Mouse (Mus musculus): ENCODE results near the gene Mcoln2. TPM values are rescaled to one million over a fixed set of nuclear protein-coding genes. Genes with fewer than 3 reads are reported as not detected.
"Not testable (repeated sequence)": the region's sequence is repeated elsewhere in the genome, so short reads cannot be mapped to it uniquely, and the experiment has no call there.

Mcoln2 gene
- polyA plus RNA-seq, 1 experiment from 2014 or later: 0.18 TPM

DNA sequence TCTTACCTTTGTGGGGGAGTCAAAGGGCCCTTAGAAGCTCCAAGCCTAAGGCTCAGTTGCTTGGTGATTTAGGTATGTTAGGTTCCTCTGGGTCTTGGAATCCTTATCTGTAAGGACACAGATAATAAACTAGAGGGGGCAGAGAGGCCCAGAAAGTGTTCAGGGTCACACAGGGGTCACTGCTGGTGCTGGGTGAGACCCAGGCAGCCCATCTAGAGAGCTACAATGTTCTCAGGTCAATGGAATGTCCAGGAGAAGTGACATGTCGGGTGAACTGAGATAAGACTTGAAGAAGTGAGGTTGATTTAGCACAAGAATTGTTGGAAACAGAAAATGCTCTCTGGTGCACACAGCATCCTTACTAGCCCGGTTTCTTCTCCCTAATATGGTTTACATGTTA is 54.7 kb downstream of the Mcoln2 start:
- Histone ChIP-seq H3K9me3 (replicated peaks; ENCODE audit: control insufficient read depth, low read length, poor library complexity, severe bottlenecking) (no peaks in the 10 kb centered on the region), H3K9ac (ENCODE audit: low read depth, low read length) (no peak overlapping the region), H3K36me3 (ENCODE audit: control insufficient read depth, insufficient read depth, low read length) (no peaks in the 10 kb centered on the region), H3K4me2 (ENCODE audit: low read length) (no peak overlapping the region), H3K27me3 (ENCODE audit: control insufficient read depth, insufficient read depth, low read depth, low read length) (no peaks in the 10 kb centered on the region), H3K27ac (ENCODE audit: low read length) (no peak overlapping the region), H3K4me1 (ENCODE audit: control insufficient read depth, insufficient read depth, low read length) (no peaks in the 10 kb centered on the region), H3K4me3 (ENCODE audit: low read depth, low read length) (no peak overlapping the region)
- ATAC-seq: no peak
- 89% methylated on average over 2 of the region's 2 CpGs for WGBS

DNA sequence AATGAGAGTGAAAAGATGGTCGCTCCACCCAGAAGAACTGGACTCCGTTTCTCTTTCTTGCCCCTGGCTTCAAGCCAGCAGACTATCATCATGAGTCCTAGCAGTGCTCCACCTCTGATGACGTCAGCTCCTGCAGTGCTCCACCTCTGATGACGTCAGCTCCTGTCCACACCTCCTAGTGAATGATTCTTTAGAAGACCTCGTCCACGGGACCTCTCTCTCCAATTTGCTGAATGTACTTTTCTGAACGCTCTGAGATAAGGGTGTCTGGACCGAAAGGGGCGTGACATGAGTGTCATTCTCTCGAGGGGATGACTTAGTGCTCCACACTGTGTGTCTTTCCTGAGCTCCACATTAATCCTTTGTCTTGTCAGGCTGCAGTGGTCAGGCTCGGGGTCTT is 55.7 kb downstream of the Mcoln2 start:
- Histone ChIP-seq H3K4me1 (ENCODE audit: control insufficient read depth, insufficient read depth, low read length) (no peaks in the 10 kb centered on the region), H3K36me3 (ENCODE audit: control insufficient read depth, insufficient read depth, low read length) (no peaks in the 10 kb centered on the region), H3K9me3 (replicated peaks; ENCODE audit: control insufficient read depth, low read length, poor library complexity, severe bottlenecking) (no peaks in the 10 kb centered on the region), H3K4me2 (ENCODE audit: low read length) (no peak overlapping the region), H3K27me3 (ENCODE audit: control insufficient read depth, insufficient read depth, low read depth, low read length) (no peaks in the 10 kb centered on the region), H3K4me3 (ENCODE audit: low read depth, low read length) (no peak overlapping the region), H3K9ac (ENCODE audit: low read depth, low read length) (no peak overlapping the region), H3K27ac (ENCODE audit: low read length) (no peak overlapping the region)
- no peak for ATAC-seq
- 81% methylated on average over 11 of the region's 11 CpGs for WGBS

DNA sequence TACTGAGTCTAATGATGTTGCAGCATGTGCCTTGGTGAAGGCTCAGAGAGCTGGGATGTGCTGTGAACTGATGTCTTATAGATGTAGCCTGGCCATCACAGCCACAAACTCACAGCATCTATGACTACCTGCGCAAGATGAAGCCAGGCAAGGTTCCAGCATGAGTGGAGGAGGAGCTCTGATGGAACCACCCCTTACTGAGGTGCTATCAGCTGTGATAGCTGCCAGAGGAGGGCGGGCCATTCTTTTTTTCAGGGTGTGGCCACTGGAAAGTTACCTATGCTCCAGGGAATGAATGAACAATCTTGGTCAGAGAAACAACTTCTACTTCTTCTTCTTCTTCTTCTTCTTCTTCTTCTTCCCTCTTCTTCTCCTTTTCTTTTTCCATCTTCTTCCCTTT is 57.0 kb downstream of the Mcoln2 start:
- H3K36me3 ChIP-seq (ENCODE audit: control insufficient read depth, insufficient read depth, low read length): no peaks in the 10 kb centered on the region
- H3K27me3 ChIP-seq (ENCODE audit: control insufficient read depth, insufficient read depth, low read depth, low read length): no peaks in the 10 kb centered on the region
- H3K4me2 ChIP-seq (ENCODE audit: low read length): no peak overlapping the region
- 85% methylated on average over 2 of the region's 2 CpGs for WGBS
- no peak overlapping the region for H3K4me3 ChIP-seq (ENCODE audit: low read depth, low read length)
- H3K9me3 ChIP-seq (replicated peaks; ENCODE audit: control insufficient read depth, low read length, poor library complexity, severe bottlenecking): no peaks in the 10 kb centered on the region
- H3K9ac ChIP-seq (ENCODE audit: low read depth, low read length): no peak overlapping the region
- no peaks in the 10 kb centered on the region for H3K4me1 ChIP-seq (ENCODE audit: control insufficient read depth, insufficient read depth, low read length)
- ATAC-seq: no peak
- H3K27ac ChIP-seq (ENCODE audit: low read length): no peak overlapping the region

DNA sequence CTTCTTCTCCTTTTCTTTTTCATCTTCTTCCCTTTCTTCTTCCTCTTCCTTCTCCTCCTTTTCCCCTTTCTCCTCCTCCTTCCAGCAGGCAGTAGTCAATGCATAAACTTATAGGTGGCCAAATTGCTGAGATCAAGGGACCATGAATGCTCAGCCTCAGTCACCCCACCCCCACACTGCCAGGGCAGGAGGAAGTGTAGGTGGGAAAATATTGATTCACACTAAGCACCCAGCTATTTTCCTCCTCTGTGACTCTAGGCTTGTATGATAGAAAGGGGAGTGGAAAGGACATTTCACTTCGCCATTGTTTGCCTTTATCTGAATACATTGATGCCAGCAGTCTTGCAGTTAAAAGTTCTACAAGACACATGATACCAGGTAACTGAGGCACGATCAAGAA is 57.8 kb downstream of the Mcoln2 start:
- H3K9ac ChIP-seq (ENCODE audit: low read depth, low read length): no peak overlapping the region
- H3K9me3 ChIP-seq (replicated peaks; ENCODE audit: control insufficient read depth, low read length, poor library complexity, severe bottlenecking): no peaks in the 10 kb centered on the region
- H3K4me3 ChIP-seq (ENCODE audit: low read depth, low read length): no peak overlapping the region
- 88% methylated on average over 2 of the region's 2 CpGs for WGBS
- H3K27ac ChIP-seq (ENCODE audit: low read length): no peak overlapping the region
- H3K27me3 ChIP-seq (ENCODE audit: control insufficient read depth, insufficient read depth, low read depth, low read length): no peaks in the 10 kb centered on the region
- H3K36me3 ChIP-seq (ENCODE audit: control insufficient read depth, insufficient read depth, low read length): no peaks in the 10 kb centered on the region
- no peaks in the 10 kb centered on the region for H3K4me1 ChIP-seq (ENCODE audit: control insufficient read depth, insufficient read depth, low read length)
- H3K4me2 ChIP-seq (ENCODE audit: low read length): no peak overlapping the region
- ATAC-seq: no peak

DNA sequence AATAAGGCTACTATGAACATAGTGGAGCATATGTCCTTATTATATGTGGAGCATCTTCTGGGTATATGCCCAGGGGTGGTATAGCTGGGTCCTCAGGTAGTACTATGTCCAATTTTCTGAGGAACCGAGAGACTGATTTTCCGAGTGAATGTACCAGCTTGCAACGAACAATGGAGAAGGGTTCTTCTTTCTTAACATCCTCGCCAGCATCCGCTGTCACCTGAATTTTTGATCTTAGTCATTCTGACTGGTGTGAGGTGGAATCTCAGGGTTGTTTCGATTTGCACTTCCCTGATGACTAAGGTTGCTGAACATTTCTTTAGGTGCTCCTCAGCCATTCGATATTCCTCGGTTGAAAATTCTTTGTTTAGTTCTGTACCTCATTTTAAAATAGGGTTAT is 60.1 kb downstream of the Mcoln2 start:
- H3K36me3 ChIP-seq (ENCODE audit: control insufficient read depth, insufficient read depth, low read length); H3K9me3 ChIP-seq (replicated peaks; ENCODE audit: control insufficient read depth, low read length, poor library complexity, severe bottlenecking); H3K27ac ChIP-seq (ENCODE audit: low read length); H3K4me2 ChIP-seq (ENCODE audit: low read length); H3K4me1 ChIP-seq (ENCODE audit: control insufficient read depth, insufficient read depth, low read length); ATAC-seq; H3K27me3 ChIP-seq (ENCODE audit: control insufficient read depth, insufficient read depth, low read depth, low read length); H3K4me3 ChIP-seq (ENCODE audit: low read depth, low read length); H3K9ac ChIP-seq (ENCODE audit: low read depth, low read length): not testable (repeated sequence)
- 94% methylated on average over 8 of the region's 8 CpGs for WGBS

DNA sequence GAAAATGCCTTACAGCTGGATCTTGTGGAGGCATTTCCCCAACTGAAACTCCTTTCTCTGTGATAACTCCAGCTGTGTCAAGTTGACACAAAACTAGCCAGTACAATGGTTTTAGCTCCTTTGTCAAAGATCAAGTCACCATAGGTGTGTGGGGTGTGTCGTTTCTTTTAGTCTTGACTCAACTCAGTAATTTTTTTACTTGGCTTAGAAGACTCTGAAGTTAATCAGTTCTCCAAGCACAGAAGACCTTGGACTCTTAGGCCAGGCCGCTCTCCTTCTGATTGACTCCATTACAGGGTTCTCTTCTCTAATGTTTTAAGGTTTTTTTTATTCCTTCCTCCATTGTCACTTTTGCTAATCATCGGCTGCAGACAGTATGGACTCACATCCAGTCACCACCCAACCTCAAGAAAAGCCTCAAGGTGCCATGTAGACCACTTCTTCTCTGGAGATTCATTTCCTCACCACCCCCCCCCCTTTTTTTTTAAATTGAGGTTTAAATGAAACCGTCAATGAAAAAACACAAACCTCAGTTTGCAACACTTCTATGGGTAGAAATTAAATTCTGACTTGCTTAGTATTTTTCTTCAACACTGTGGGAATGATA is 61.6 kb downstream of the Mcoln2 start:
- Histone ChIP-seq H3K27ac (ENCODE audit: low read length) (no peak overlapping the region), H3K4me2 (ENCODE audit: low read length) (no peak overlapping the region), H3K4me3 (ENCODE audit: low read depth, low read length) (no peak overlapping the region), H3K9ac (ENCODE audit: low read depth, low read length) (no peak overlapping the region), H3K9me3 (replicated peaks; ENCODE audit: control insufficient read depth, low read length, poor library complexity, severe bottlenecking) (no peaks in the 10 kb centered on the region), H3K4me1 (ENCODE audit: control insufficient read depth, insufficient read depth, low read length) (no peaks in the 10 kb centered on the region), H3K36me3 (ENCODE audit: control insufficient read depth, insufficient read depth, low read length) (no peaks in the 10 kb centered on the region), H3K27me3 (ENCODE audit: control insufficient read depth, insufficient read depth, low read depth, low read length) (no peaks in the 10 kb centered on the region)
- no peak for ATAC-seq
- 91% methylated on average over 4 of the region's 4 CpGs for WGBS

DNA sequence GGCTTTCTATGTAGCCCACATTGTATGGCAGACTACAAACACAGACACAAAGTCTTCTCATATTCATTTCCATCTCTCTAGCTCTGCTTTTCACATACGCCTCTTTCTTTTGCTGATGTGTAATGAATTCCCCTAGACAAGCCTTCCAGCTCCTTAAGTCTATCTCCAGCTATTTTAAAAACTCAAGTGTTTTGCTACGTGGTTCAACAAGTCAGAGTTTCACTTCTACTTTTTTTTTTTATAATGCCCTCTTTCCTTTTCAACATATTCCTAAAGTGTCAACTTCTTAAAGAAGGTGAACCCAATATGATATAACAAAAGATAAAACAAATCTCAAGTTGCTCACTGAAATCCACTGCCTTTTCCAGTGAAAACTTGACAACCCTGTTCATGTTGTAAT is 62.3 kb downstream of the Mcoln2 start:
- H3K4me2 ChIP-seq (ENCODE audit: low read length): no peak overlapping the region
- no peak overlapping the region for H3K9ac ChIP-seq (ENCODE audit: low read depth, low read length)
- no peak overlapping the region for H3K4me3 ChIP-seq (ENCODE audit: low read depth, low read length)
- H3K9me3 ChIP-seq (replicated peaks; ENCODE audit: control insufficient read depth, low read length, poor library complexity, severe bottlenecking): no peaks in the 10 kb centered on the region
- H3K36me3 ChIP-seq (ENCODE audit: control insufficient read depth, insufficient read depth, low read length): no peaks in the 10 kb centered on the region
- no peaks in the 10 kb centered on the region for H3K4me1 ChIP-seq (ENCODE audit: control insufficient read depth, insufficient read depth, low read length)
- no peak for ATAC-seq
- H3K27me3 ChIP-seq (ENCODE audit: control insufficient read depth, insufficient read depth, low read depth, low read length): no peaks in the 10 kb centered on the region
- H3K27ac ChIP-seq (ENCODE audit: low read length): no peak overlapping the region
- 92% methylated on average over 2 of the region's 2 CpGs for WGBS

DNA sequence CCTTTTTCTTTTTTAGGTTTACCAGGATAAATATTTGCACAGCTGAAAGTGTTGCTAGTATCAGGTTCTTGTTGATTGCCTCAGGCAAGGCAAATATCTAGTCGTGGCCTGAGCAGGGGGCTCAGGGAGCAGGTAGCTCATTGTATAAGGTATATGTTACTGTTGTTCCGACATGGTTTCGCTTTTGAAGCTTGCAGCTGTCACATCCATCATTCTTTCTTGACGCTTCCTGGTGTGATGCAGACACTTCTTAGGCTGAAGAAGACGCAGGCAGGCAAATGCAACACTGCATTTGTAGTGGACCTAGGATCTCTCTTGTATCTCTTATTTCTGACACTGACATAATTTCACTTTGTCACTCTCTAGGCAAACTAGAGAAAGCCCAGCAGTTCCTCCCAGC is 63.7 kb downstream of the Mcoln2 start:
- Histone ChIP-seq H3K4me2 (ENCODE audit: low read length) (no peak overlapping the region), H3K4me1 (ENCODE audit: control insufficient read depth, insufficient read depth, low read length) (no peaks in the 10 kb centered on the region), H3K27me3 (ENCODE audit: control insufficient read depth, insufficient read depth, low read depth, low read length) (no peaks in the 10 kb centered on the region), H3K36me3 (ENCODE audit: control insufficient read depth, insufficient read depth, low read length) (no peaks in the 10 kb centered on the region), H3K4me3 (ENCODE audit: low read depth, low read length) (no peak overlapping the region), H3K27ac (ENCODE audit: low read length) (no peak overlapping the region), H3K9ac (ENCODE audit: low read depth, low read length) (no peak overlapping the region), H3K9me3 (replicated peaks; ENCODE audit: control insufficient read depth, low read length, poor library complexity, severe bottlenecking) (no peaks in the 10 kb centered on the region)
- ATAC-seq: no peak
- 76% methylated on average over 5 of the region's 5 CpGs for WGBS

DNA sequence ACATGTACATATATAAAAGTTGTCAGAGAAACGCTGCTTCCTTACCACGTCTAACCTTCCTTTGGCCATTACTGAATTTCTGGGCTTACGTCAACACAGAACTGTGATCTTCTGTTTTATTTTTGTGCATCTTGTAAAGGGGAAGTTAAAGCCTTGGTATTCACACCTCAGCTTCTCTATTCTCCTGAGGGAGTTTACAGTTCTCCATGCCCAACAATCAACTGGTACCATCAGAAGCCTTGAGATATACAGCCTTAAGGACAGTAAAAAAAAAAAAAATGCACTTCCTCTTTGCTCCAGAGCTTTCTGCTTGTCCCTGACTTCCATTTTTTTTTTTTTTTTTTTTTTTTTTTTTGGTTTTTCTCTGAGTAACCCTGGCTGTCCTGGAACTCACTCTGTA is 66.9 kb downstream of the Mcoln2 start:
- H3K9ac ChIP-seq (ENCODE audit: low read depth, low read length): no peak overlapping the region
- ATAC-seq: no peak
- no peak overlapping the region for H3K4me3 ChIP-seq (ENCODE audit: low read depth, low read length)
- H3K27me3 ChIP-seq (ENCODE audit: control insufficient read depth, insufficient read depth, low read depth, low read length): peaks cover 10% of the 10 kb centered on the region
- no peaks in the 10 kb centered on the region for H3K36me3 ChIP-seq (ENCODE audit: control insufficient read depth, insufficient read depth, low read length)
- no peak overlapping the region for H3K4me2 ChIP-seq (ENCODE audit: low read length)
- H3K4me1 ChIP-seq (ENCODE audit: control insufficient read depth, insufficient read depth, low read length): peaks cover 8% of the 10 kb centered on the region; the same call in 1 of the 2 replicates
- no peak overlapping the region for H3K27ac ChIP-seq (ENCODE audit: low read length)
- 90% methylated on average over 3 of the region's 3 CpGs for WGBS
- H3K9me3 ChIP-seq (replicated peaks; ENCODE audit: control insufficient read depth, low read length, poor library complexity, severe bottlenecking): no peaks in the 10 kb centered on the region

Measured in midbrain, embryonic 16.5 days (tissue).